Mouse (Mus musculus) small intestine, adult 2 months (tissue): ENCODE results near the gene Wbp2nl.

Source experiments
- CTCF ChIP-seq: fragments of 200-500 bp; IDR thresholded peaks from 2 replicates; pipeline ENCODE4 v1.5.1; 2012; ENCODE audit warnings: low read depth, mild to moderate bottlenecking, control low read depth, inconsistent platforms, low read length, moderate library complexity, mixed read lengths; ENCODE audit not compliant: insufficient replicate concordance, insufficient read length; ENCODE audit errors: extremely low read depth
- POLR2A ChIP-seq: fragments of 200-500 bp; IDR thresholded peaks from 2 replicates; pipeline ENCODE4 v1.6.1; 2012; ENCODE audit warnings: low read depth, mild to moderate bottlenecking, control low read depth, inconsistent platforms, low read length, moderate library complexity

DNA sequence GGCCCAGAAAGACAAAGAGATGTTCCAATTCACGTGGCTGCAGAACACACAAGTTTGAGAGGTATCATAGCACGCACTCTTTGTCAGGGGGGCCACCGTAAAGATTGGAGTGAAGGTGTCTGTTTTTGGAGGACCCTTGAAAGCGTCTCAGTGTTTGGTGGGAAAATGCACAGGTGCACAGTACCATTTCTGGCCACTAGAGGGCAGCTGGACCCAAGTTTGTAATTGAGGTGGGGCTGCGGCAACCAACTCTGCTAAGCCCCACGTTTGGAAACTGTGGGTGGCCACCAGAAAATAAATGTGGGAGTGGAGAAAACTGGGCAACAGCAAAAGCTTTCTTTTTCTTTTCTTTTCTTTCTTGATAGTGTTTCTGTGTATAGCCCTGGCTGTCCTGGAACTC lies 32.4 kb upstream of the Wbp2nl start:
- TF ChIP-seq CTCF (peak; percentile 90; the same call in 1 of the 2 replicates), POLR2A (no peak)
